Mouse (Mus musculus): ENCODE data around the gene Sacs.

Sacs gene

GRCm38 (mm10) chr14:61235846-61236474 lies 97.7 kb downstream of the Sacs start:
- DNase-seq (ENCODE audit: extremely low read depth, low read depth), result no peak

- no peak for DNase-seq (ENCODE audit: extremely low read depth, low read depth)
Measured at GRCm38 (mm10) chr14:61237101-61237654, 98.9 kb downstream of the Sacs start.

GRCm38 (mm10) chr14:61238751-61239150 lies 100.5 kb downstream of the Sacs start:
- DNase-seq (ENCODE audit: extremely low read depth, low read depth), result no peak

- no peak for DNase-seq (ENCODE audit: extremely low read depth, low read depth)
Measured at GRCm38 (mm10) chr14:61242611-61243010, 104.4 kb downstream of the Sacs start.

- no peak for DNase-seq (ENCODE audit: extremely low read depth, low read depth)
Measured at GRCm38 (mm10) chr14:61246444-61246843, 108.2 kb downstream of the Sacs start.

- DNase-seq (ENCODE audit: extremely low read depth, low read depth), result no peak
Measured at GRCm38 (mm10) chr14:61252596-61253388, 114.5 kb downstream of the Sacs start.

GRCm38 (mm10) chr14:61258352-61258751 lies 120.1 kb downstream of the Sacs start, which contains the start of gene Sgcg:
Sgcg (minus strand) TSS chr14:61258490.
- no peak for DNase-seq (ENCODE audit: extremely low read depth, low read depth)

- no peak for DNase-seq (ENCODE audit: extremely low read depth, low read depth)
Measured at GRCm38 (mm10) chr14:61259084-61259483, 120.8 kb downstream of the Sacs start.

GRCm38 (mm10) chr14:61267908-61268475 lies 129.7 kb downstream of the Sacs start:
- no peak for DNase-seq (ENCODE audit: extremely low read depth, low read depth)

- no peak for DNase-seq (ENCODE audit: extremely low read depth, low read depth)
Measured at GRCm38 (mm10) chr14:61274414-61275198, 136.3 kb downstream of the Sacs start.

GRCm38 (mm10) chr14:61277285-61277684 lies 139.0 kb downstream of the Sacs start:
- DNase-seq (ENCODE audit: extremely low read depth, low read depth), result no peak

GRCm38 (mm10) chr14:61278676-61279300 lies 140.5 kb downstream of the Sacs start:
- DNase-seq (ENCODE audit: extremely low read depth, low read depth), result no peak

GRCm38 (mm10) chr14:61288606-61289286 lies 150.5 kb downstream of the Sacs start:
- DNase-seq (ENCODE audit: extremely low read depth, low read depth), result no peak
